In the genomic region with DNA sequence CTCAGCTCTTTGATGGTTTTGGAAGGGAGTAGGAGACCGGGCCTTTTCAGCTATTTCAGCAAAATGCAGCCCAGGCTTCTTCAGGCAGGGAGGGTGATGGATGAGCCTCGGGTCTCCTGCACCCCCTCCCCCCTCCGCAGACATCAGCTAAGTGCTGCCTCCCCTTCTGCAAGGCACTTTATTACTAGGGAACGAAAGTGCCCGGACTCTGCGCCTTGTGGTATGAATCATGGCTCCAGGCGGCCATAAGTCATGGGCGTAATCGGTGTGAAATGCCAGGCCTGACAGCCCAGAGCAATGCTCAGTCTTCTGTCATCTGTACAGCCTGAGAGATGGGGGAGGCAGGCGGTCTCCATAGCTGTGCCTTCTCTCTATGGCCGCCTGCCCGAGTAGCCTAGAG, we compare ENCODE assay signal across 12 mouse cellular contexts. TPM values are rescaled to one million over a fixed set of nuclear protein-coding genes. Genes with fewer than 3 reads are reported as not detected.
A peak's percentile ranks its signal among the peaks of the same experiment; 100 is the strongest.
DNase-seq lines count a peak whose midpoint lies in the region; ATAC-seq and TF ChIP-seq lines count a peak whose summit lies in the region.
"Had no signal": no experiment of that assay in that cellular context is flagged by ENCODE, and none has a peak within 500 bp of the region (broad histone marks: within the 10 kb centered on the region; RNA-seq: fewer than 3 reads in every experiment).

No protein-coding gene starts in this region.

- TF ChIP-seq EP300 in heart, postnatal 0 days (IDR thresholded peaks at IDR 0.05; ENCODE audit: low read depth): no peak

- no peak overlapping the region for H3K4me3 ChIP-seq in heart, postnatal 0 days (ENCODE audit: low read depth, low read length)
- no peak overlapping the region for H3K4me3 ChIP-seq in limb, embryonic 10.5 days
- H3K4me3 ChIP-seq in forebrain, embryonic 10.5 days: no peak overlapping the region
- H3K4me3 ChIP-seq: midbrain, embryonic 10.5 days had no signal

- no peak for TF ChIP-seq CTCF in heart, postnatal 0 days (IDR thresholded peaks at IDR 0.05; ENCODE audit: low read depth)

- peaks cover 41% of the 10 kb centered on the region for H3K4me1 ChIP-seq in heart, postnatal 0 days (ENCODE audit: control insufficient read depth, insufficient read depth)
- peaks cover 48% of the 10 kb centered on the region for H3K4me1 ChIP-seq in limb, embryonic 10.5 days
- H3K4me1 ChIP-seq in forebrain, embryonic 10.5 days: 0 out of 2 replicates have a peak, but pooled peaks cover 4% of the 10 kb centered on the region
- H3K4me1 ChIP-seq: midbrain, embryonic 10.5 days had no signal

- ATAC-seq in heart, postnatal 0 days (ENCODE audit: insufficient read depth, low read depth): no peak; the same call in 1 of the 2 replicates
- ATAC-seq: inflammation-experienced regulatory T-cells, adult 6 months had no signal

- no peaks in the 10 kb centered on the region for H3K9me3 ChIP-seq in heart, postnatal 0 days (replicated peaks; ENCODE audit: control insufficient read depth, low read length)
- no peaks in the 10 kb centered on the region for H3K9me3 ChIP-seq in limb, embryonic 10.5 days (replicated peaks)
- H3K9me3 ChIP-seq in forebrain, embryonic 10.5 days: no peaks in the 10 kb centered on the region
- H3K9me3 ChIP-seq: midbrain, embryonic 10.5 days had no signal

- H3K27ac ChIP-seq in heart, postnatal 0 days (ENCODE audit: low read depth): peak overlapping the region; percentile 64; the same call in 1 of the 2 replicates
- H3K27ac ChIP-seq in limb, embryonic 10.5 days: peak overlapping the region; percentile 50; the same call in 1 of the 2 replicates
- no peak overlapping the region for H3K27ac ChIP-seq in forebrain, embryonic 10.5 days
- H3K27ac ChIP-seq: midbrain, embryonic 10.5 days had no signal

- H3K36me3 ChIP-seq in heart, postnatal 0 days (replicated peaks; ENCODE audit: control insufficient read depth, insufficient read depth, low read length): no peaks in the 10 kb centered on the region
- no peaks in the 10 kb centered on the region for H3K36me3 ChIP-seq in limb, embryonic 10.5 days
- H3K36me3 ChIP-seq in forebrain, embryonic 10.5 days (replicated peaks): no peaks in the 10 kb centered on the region
- H3K36me3 ChIP-seq: midbrain, embryonic 10.5 days had no signal

- no peak overlapping the region for H3K9ac ChIP-seq in heart, postnatal 0 days (replicated peaks; ENCODE audit: low read depth, low read length)

- intact Hi-C loops in heart, postnatal 36 days (cut with DNase I): loop anchor here (2.0 kb wide), 1 partner anchor 63 kb away; no protein-coding TSS in a partner anchor

- H3K4me2 ChIP-seq in heart, postnatal 0 days (ENCODE audit: low read depth, low read length): no peak overlapping the region

- WGBS in heart, postnatal 0 days: 67% methylated on average over 12 of the region's 12 CpGs
- WGBS in limb, embryonic 10.5 days: 31% methylated on average over 12 of the region's 12 CpGs
- WGBS in forebrain, embryonic 10.5 days: 85% methylated on average over 12 of the region's 12 CpGs

- H3K27me3 ChIP-seq in heart, postnatal 0 days (ENCODE audit: control insufficient read depth, insufficient read depth, low read length): no peaks in the 10 kb centered on the region
- peaks cover 12% of the 10 kb centered on the region for H3K27me3 ChIP-seq in limb, embryonic 10.5 days (ENCODE audit: low read depth, poor library complexity, severe bottlenecking)
- H3K27me3 ChIP-seq in forebrain, embryonic 10.5 days (ENCODE audit: poor library complexity, severe bottlenecking): no peaks in the 10 kb centered on the region

- no peak for DNase-seq in heart, postnatal 0 days (ENCODE audit: low spot score)
- DNase-seq in heart, postnatal 36 days: no peak
- DNase-seq in 3134 (ENCODE audit: extremely low read depth, insufficient read length, low spot score): peak; percentile 18
- peak; percentile 53 for DNase-seq in adrenal gland, postnatal 25 days
- peak; percentile 66 for DNase-seq in limb, embryonic 10.5 days (ENCODE audit: low spot score)
- DNase-seq in urinary bladder, postnatal 25 days (ENCODE audit: low spot score): no peak
- no peak for DNase-seq in forebrain, embryonic 10.5 days (ENCODE audit: extremely low spot score, low spot score)
- no peak for DNase-seq in layer of hippocampus, adult 9-11 months
- DNase-seq: right cerebral cortex, postnatal 14 days; thymus, postnatal 25 days had no signal

RNA-seq across cellular contexts. Expression of gene Dbh, which starts 18.7 kb away (rescaled TPM):
- total RNA-seq in heart, postnatal 0 days (2014; rRNA removed; ENCODE audit: low replicate concordance): not detected in 2 replicates
- polyA plus RNA-seq in heart, postnatal 0 days (2015; fragmentation: Nextera tagmentation; extraction: Ambion mirVana): 1.7 TPM in 2 replicates
- total RNA-seq in heart, postnatal 36 days (2021): 1 to 10 TPM; 1.4 to 2.4 TPM
- total RNA-seq in adrenal gland, postnatal 25 days (2021): 324 and 373 TPM in 2 replicates
- not detected in 2 replicates for polyA plus RNA-seq in limb, embryonic 10.5 days (2016; fragmentation: Nextera tagmentation; extraction: Ambion mirVana)
- polyA plus RNA-seq in forebrain, embryonic 10.5 days (2016; fragmentation: Nextera tagmentation; extraction: Ambion mirVana): not detected in 2 replicates

RNA-seq across cellular contexts. Expression of gene Fam163b, which starts 41.4 kb away (rescaled TPM):
- 0.23 and 0.93 TPM in 2 replicates for total RNA-seq in heart, postnatal 0 days (2014; rRNA removed; ENCODE audit: low replicate concordance)
- 0.36 and 0.40 TPM in 2 replicates for polyA plus RNA-seq in heart, postnatal 0 days (2015; fragmentation: Nextera tagmentation; extraction: Ambion mirVana)
- under 1 TPM; 0.19 to 0.43 TPM for total RNA-seq in heart, postnatal 36 days (2021)
- total RNA-seq in adrenal gland, postnatal 25 days (2021): 1.6 and 2.3 TPM in 2 replicates
- polyA plus RNA-seq in limb, embryonic 10.5 days (2016; fragmentation: Nextera tagmentation; extraction: Ambion mirVana): 0.48 and 0.79 TPM in 2 replicates
- 0.05 and 0.16 TPM in 2 replicates for polyA plus RNA-seq in forebrain, embryonic 10.5 days (2016; fragmentation: Nextera tagmentation; extraction: Ambion mirVana)
- polyA plus RNA-seq: inflammation-experienced regulatory T-cells, adult 6 months had no signal

Comparison
In these comparisons a context has a peak if more than half of its experiments do, and no peak if none do; other contexts are left out.
1. DNase-seq: peak in 3134 (single experiment), adrenal gland, postnatal 25 days (single experiment) and limb, embryonic 10.5 days (single experiment); none in heart, postnatal 0 days (single experiment), heart, postnatal 36 days (0 of 2), urinary bladder, postnatal 25 days (single experiment), forebrain, embryonic 10.5 days (single experiment) and layer of hippocampus, adult 9-11 months (single experiment).
2. RNA of gene Dbh, which starts 18.7 kb away (total RNA-seq): 324 to 373 TPM in adrenal gland, postnatal 25 days; 1.4 to 2.4 TPM in heart, postnatal 36 days and not detected in heart, postnatal 0 days; every median in the first group is over 10 times any median in the second.